Mouse (Mus musculus) small intestine, adult 2 months (tissue): Measurements from ENCODE around the gene Gadd45g.

Experiments
- CTCF ChIP-seq: fragments of 200-500 bp; IDR thresholded peaks from 2 replicates; pipeline ENCODE4 v1.5.1; 2012; ENCODE audit warnings: low read depth, mild to moderate bottlenecking, control low read depth, inconsistent platforms, low read length, moderate library complexity, mixed read lengths; ENCODE audit not compliant: insufficient replicate concordance, insufficient read length; ENCODE audit errors: extremely low read depth
- POLR2A ChIP-seq: fragments of 200-500 bp; IDR thresholded peaks from 2 replicates; pipeline ENCODE4 v1.6.1; 2012; ENCODE audit warnings: low read depth, mild to moderate bottlenecking, control low read depth, inconsistent platforms, low read length, moderate library complexity

- TF ChIP-seq POLR2A (no peak), CTCF (no peak)
Observed at GRCm38 (mm10) chr13:51897579-51897978, 51.1 kb downstream of the Gadd45g start.
